In genomic region chr7:128098135-128098534, GRCm38 (mm10) we compare ENCODE assay signal across 21 mouse cellular contexts. TPM values are rescaled to one million over a fixed set of nuclear protein-coding genes. Genes with fewer than 3 reads are reported as not detected.
DNase-seq lines count a peak whose midpoint lies in the region; ATAC-seq and TF ChIP-seq lines count a peak whose summit lies in the region.
"Had no signal": no experiment of that assay in that cellular context is flagged by ENCODE, and none has a peak within 500 bp of the region (broad histone marks: within the 10 kb centered on the region; RNA-seq: fewer than 3 reads in every experiment).

No protein-coding gene starts in this region.

- no peaks in the 10 kb centered on the region for H3K4me1 ChIP-seq in embryonic facial prominence, embryonic 11.5 days (ENCODE audit: control insufficient read depth, insufficient read depth, low read length)
- H3K4me1 ChIP-seq in embryonic facial prominence, embryonic 10.5 days = no peaks in the 10 kb centered on the region
- H3K4me1 ChIP-seq: heart, embryonic 15.5 days; hindbrain, embryonic 12.5 days; limb, embryonic 15.5 days; neural tube, embryonic 15.5 days had no signal

- 84% methylated on average over 1 of the region's 1 CpGs for WGBS in embryonic facial prominence, embryonic 11.5 days
- 87% methylated on average over 1 of the region's 1 CpGs for WGBS in embryonic facial prominence, embryonic 10.5 days

- no peak overlapping the region for H3K9ac ChIP-seq in embryonic facial prominence, embryonic 11.5 days (replicated peaks; ENCODE audit: low read length)
- H3K9ac ChIP-seq: embryonic facial prominence, embryonic 13.5 days; heart, embryonic 15.5 days; hindbrain, embryonic 12.5 days; limb, embryonic 15.5 days; neural tube, embryonic 15.5 days had no signal

- no peak for ATAC-seq in embryonic facial prominence, embryonic 11.5 days (replicated peaks; ENCODE audit: insufficient number of reproducible peaks, low FRiP score, low TSS enrichment, low read depth)

- no peak overlapping the region for H3K27ac ChIP-seq in embryonic facial prominence, embryonic 11.5 days (replicated peaks; ENCODE audit: low read depth, low read length)
- no peak overlapping the region for H3K27ac ChIP-seq in embryonic facial prominence, embryonic 10.5 days (replicated peaks)
- H3K27ac ChIP-seq in left cerebral cortex, adult 2 months = no peak overlapping the region
- H3K27ac ChIP-seq: embryonic facial prominence, embryonic 13.5 days; heart, embryonic 15.5 days; hindbrain, embryonic 12.5 days; neural tube, embryonic 15.5 days had no signal

- H3K4me3 ChIP-seq in embryonic facial prominence, embryonic 11.5 days (ENCODE audit: low read depth, low read length) = no peak overlapping the region
- H3K4me3 ChIP-seq in embryonic facial prominence, embryonic 10.5 days = no peak overlapping the region
- H3K4me3 ChIP-seq in left cerebral cortex, adult 2 months = no peak overlapping the region
- H3K4me3 ChIP-seq: embryonic facial prominence, embryonic 13.5 days; heart, embryonic 15.5 days; hindbrain, embryonic 12.5 days; limb, embryonic 15.5 days; neural tube, embryonic 15.5 days had no signal

- peak; percentile 30 for DNase-seq in embryonic facial prominence, embryonic 11.5 days (ENCODE audit: low spot score)
- no peak for DNase-seq in embryonic facial prominence, embryonic 10.5 days (ENCODE audit: low spot score)
- no peak for DNase-seq in left cerebral cortex, adult 2 months (ENCODE audit: extremely low spot score in 1 of 2, low spot score in 2 of 2)
- DNase-seq in left cerebral cortex, postnatal 25 days (ENCODE audit: low spot score in 2 of 2) = no peak
- DNase-seq in CD4-positive helper T cell, adult 2 months (ENCODE audit: low read depth, low spot score) = peak; percentile 36
- peak; percentile 61 for DNase-seq in induced T-regulatory cell, adult 2 months (ENCODE audit: low read depth)
- DNase-seq in cerebellum, adult 11-12 months = no peak
- no peak for DNase-seq in spleen, adult 12 weeks (ENCODE audit: low spot score)
- DNase-seq: adrenal gland, postnatal 25 days; B cell, adult 2 months; kidney, adult 18-20 months; lung, postnatal 14 days; thymus, postnatal 4 days had no signal

- no peak overlapping the region for H3K4me2 ChIP-seq in embryonic facial prominence, embryonic 11.5 days (ENCODE audit: low read depth, low read length)
- H3K4me2 ChIP-seq: embryonic facial prominence, embryonic 13.5 days; heart, embryonic 15.5 days; hindbrain, embryonic 12.5 days; limb, embryonic 15.5 days; neural tube, embryonic 15.5 days had no signal

- H3K36me3 ChIP-seq in embryonic facial prominence, embryonic 11.5 days (replicated peaks; ENCODE audit: control insufficient read depth, insufficient read depth, low read depth, low read length) = no peaks in the 10 kb centered on the region
- no peaks in the 10 kb centered on the region for H3K36me3 ChIP-seq in embryonic facial prominence, embryonic 10.5 days (replicated peaks)
- H3K36me3 ChIP-seq: embryonic facial prominence, embryonic 13.5 days; G1E; heart, embryonic 15.5 days; hindbrain, embryonic 12.5 days; limb, embryonic 15.5 days; neural tube, embryonic 15.5 days had no signal

- TF ChIP-seq CTCF in left cerebral cortex, adult 2 months (IDR thresholded peaks at IDR 0.05) = peak; percentile 33

- no peaks in the 10 kb centered on the region for H3K27me3 ChIP-seq in embryonic facial prominence, embryonic 11.5 days (ENCODE audit: control insufficient read depth, insufficient read depth, low read length)
- no peaks in the 10 kb centered on the region for H3K27me3 ChIP-seq in embryonic facial prominence, embryonic 10.5 days (replicated peaks; ENCODE audit: low read depth, poor library complexity, severe bottlenecking)
- H3K27me3 ChIP-seq: embryonic facial prominence, embryonic 13.5 days; heart, embryonic 15.5 days; hindbrain, embryonic 12.5 days; limb, embryonic 15.5 days; neural tube, embryonic 15.5 days had no signal

- no peaks in the 10 kb centered on the region for H3K9me3 ChIP-seq in embryonic facial prominence, embryonic 11.5 days (replicated peaks; ENCODE audit: control insufficient read depth, low read length)
- H3K9me3 ChIP-seq in embryonic facial prominence, embryonic 10.5 days = no peaks in the 10 kb centered on the region
- H3K9me3 ChIP-seq: embryonic facial prominence, embryonic 13.5 days; G1E; heart, embryonic 15.5 days; hindbrain, embryonic 12.5 days; limb, embryonic 15.5 days; neural tube, embryonic 15.5 days had no signal

- intact Hi-C loops in left cerebral cortex, adult 2 months (cut with DNase I) = loop anchor here (2.0 kb wide), 1 partner anchor 111 kb away; no protein-coding TSS in a partner anchor
- intact Hi-C loops in left cerebral cortex, postnatal 25 days (cut with DNase I) = loop anchor here (1.0 kb wide), 1 partner anchor 110 kb away; no protein-coding TSS in a partner anchor

RNA-seq across cellular contexts. Expression of gene Itgax, which starts 31.2 kb away (rescaled TPM):
- 0.24 TPM in 1 of 2 replicates, not detected in the other for polyA plus RNA-seq in embryonic facial prominence, embryonic 11.5 days (2014; fragmentation: Nextera tagmentation; extraction: Ambion mirVana)
- not detected in 2 replicates for polyA plus RNA-seq in embryonic facial prominence, embryonic 10.5 days (2016; fragmentation: Nextera tagmentation; extraction: Ambion mirVana)
- under 1 TPM in 1 of 2 experiments, not detected in 1; 0.07 TPM for total RNA-seq in left cerebral cortex, adult 2 months (2021)
- under 1 TPM in 1 of 2 experiments, not detected in 1; 0.23 TPM for total RNA-seq in left cerebral cortex, postnatal 25 days (2021)
- polyA plus RNA-seq: embryonic facial prominence, embryonic 13.5 days; G1E had no signal

RNA-seq across cellular contexts. Expression of gene Gm49368, which starts 35.7 kb away (rescaled TPM):
- not detected in 2 replicates for polyA plus RNA-seq in embryonic facial prominence, embryonic 11.5 days (2014; fragmentation: Nextera tagmentation; extraction: Ambion mirVana)
- polyA plus RNA-seq in embryonic facial prominence, embryonic 10.5 days (2016; fragmentation: Nextera tagmentation; extraction: Ambion mirVana) = not detected in 2 replicates
- not detected for total RNA-seq in left cerebral cortex, adult 2 months (2021)
- total RNA-seq in left cerebral cortex, postnatal 25 days (2021) = not detected
- total RNA-seq: adrenal gland, postnatal 25 days; G1E; granulocyte monocyte progenitor cell, adult 5-6 weeks; megakaryocyte-erythroid progenitor cell, adult 5-6 weeks had no signal
- polyA plus RNA-seq: embryonic facial prominence, embryonic 13.5 days; G1E; heart, embryonic 15.5 days; hindbrain, embryonic 12.5 days; limb, embryonic 15.5 days; neural tube, embryonic 15.5 days had no signal

RNA-seq across cellular contexts. Expression of gene Itgam, which starts 35.7 kb away (rescaled TPM):
- polyA plus RNA-seq in embryonic facial prominence, embryonic 11.5 days (2014; fragmentation: Nextera tagmentation; extraction: Ambion mirVana) = 0.39 and 0.91 TPM in 2 replicates
- polyA plus RNA-seq in embryonic facial prominence, embryonic 10.5 days (2016; fragmentation: Nextera tagmentation; extraction: Ambion mirVana) = 0.50 and 0.52 TPM in 2 replicates
- total RNA-seq in left cerebral cortex, adult 2 months (2021) = 10 to 100 TPM in 1 of 2 experiments, 1 to 10 TPM in 1; 9.2 to 10.9 TPM
- total RNA-seq in left cerebral cortex, postnatal 25 days (2021) = 10 to 100 TPM; 10.8 to 11.2 TPM

RNA-seq across cellular contexts. Expression of gene Itgad, which starts 56.0 kb away (rescaled TPM):
- not detected in 2 replicates for polyA plus RNA-seq in embryonic facial prominence, embryonic 11.5 days (2014; fragmentation: Nextera tagmentation; extraction: Ambion mirVana)
- polyA plus RNA-seq in embryonic facial prominence, embryonic 10.5 days (2016; fragmentation: Nextera tagmentation; extraction: Ambion mirVana) = not detected in 2 replicates
- not detected for total RNA-seq in left cerebral cortex, adult 2 months (2021)
- total RNA-seq in left cerebral cortex, postnatal 25 days (2021) = under 1 TPM in 1 of 2 experiments, not detected in 1; 0.62 TPM
- total RNA-seq: adrenal gland, postnatal 25 days; G1E had no signal
- polyA plus RNA-seq: embryonic facial prominence, embryonic 13.5 days; hindbrain, embryonic 12.5 days; limb, embryonic 15.5 days had no signal

Comparison
In these comparisons a context has a peak if more than half of its experiments do, and no peak if none do; other contexts are left out.
1. DNase-seq: peak in embryonic facial prominence, embryonic 11.5 days (single experiment), CD4-positive helper T cell, adult 2 months (single experiment) and induced T-regulatory cell, adult 2 months (single experiment); none in embryonic facial prominence, embryonic 10.5 days (single experiment), left cerebral cortex, adult 2 months (0 of 2), left cerebral cortex, postnatal 25 days (0 of 2), cerebellum, adult 11-12 months (single experiment) and spleen, adult 12 weeks (single experiment).